Mouse (Mus musculus) hindbrain, postnatal 0 days (tissue): Measurements from ENCODE around the gene Mxd4. TPM values are rescaled to one million over a fixed set of nuclear protein-coding genes. Genes with fewer than 3 reads are reported as not detected.

ENCODE experiments used
- ATAC-seq: fragments of 200-750 bp; cut with Nextera tagmentation; 2 replicates; pipeline ENCODE4 v1.8.0; 2017; ENCODE audit warnings: mild to moderate bottlenecking, moderate TSS enrichment, moderate library complexity
- DNase-seq: peaks from one replicate; pipeline ENCODE4 v3.0.0-alpha.2; 2015; ENCODE audit warnings: low spot score
- H3K27ac ChIP-seq: fragments of 300-500 bp; sonication (generic); 2 replicates; pipeline ENCODE4 v1.5.1; 2014; ENCODE audit warnings: mild to moderate bottlenecking
- H3K27me3 ChIP-seq: fragments of 300-500 bp; sonication (generic); 2 replicates; pipeline ENCODE4 v1.6.1; 2014; ENCODE audit warnings: low read length, mixed read lengths; ENCODE audit not compliant: insufficient read depth
- H3K36me3 ChIP-seq: fragments of 300-500 bp; sonication (generic); 2 replicates; pipeline ENCODE4 v1.6.1; 2014; ENCODE audit warnings: low read length, mixed read lengths; ENCODE audit not compliant: insufficient read depth
- H3K4me1 ChIP-seq: fragments of 300-500 bp; sonication (generic); 2 replicates; pipeline ENCODE4 v1.6.1; 2014; ENCODE audit warnings: antibody characterized with exemption, low read length, mixed read lengths; ENCODE audit not compliant: insufficient read depth
- H3K4me2 ChIP-seq: fragments of 300-500 bp; sonication (generic); 2 replicates; pipeline ENCODE4 v1.6.1; 2014; ENCODE audit warnings: low read depth, mild to moderate bottlenecking, low read length, moderate library complexity, mixed read lengths
- H3K4me3 ChIP-seq: fragments of 300-500 bp; sonication (generic); 2 replicates; pipeline ENCODE4 v1.5.1; 2014; ENCODE audit warnings: low read length
- H3K9ac ChIP-seq: fragments of 300-500 bp; sonication (generic); replicated peaks from 2 replicates; pipeline ENCODE4 v1.6.1; 2014; ENCODE audit warnings: mild to moderate bottlenecking, low read length, moderate library complexity, mixed read lengths
- H3K9me3 ChIP-seq: fragments of 300-500 bp; sonication (generic); 2 replicates; pipeline ENCODE4 v1.6.1; 2016; ENCODE audit warnings: low read length, mixed read lengths
- CTCF ChIP-seq: IDR thresholded peaks from 2 replicates; pipeline ENCODE4 v1.5.1; 2016; ENCODE audit warnings: antibody characterized with exemption, control low read depth, low read depth
- WGBS: fragments of 180-500 bp; shearing (Covaris S2); extraction: QIAGEN DNeasy Blood & Tissue Kit; methylation state at CpG from one replicate; pipeline ENCODE4 v1.1.7; 2014; 5-methylcytosine and 5-hydroxymethylcytosine counted together
- polyA plus RNA-seq: library from polyadenylated mRNA; unstranded; fragments of >200 nt; fragmentation: Nextera tagmentation; extraction: Ambion mirVana; gene quantifications from 2 replicates; pipeline ENCODE4 v1.2.1, GENCODE M21; 2015
- total RNA-seq: library from RNA; depleted of rRNA; stranded (reverse); fragments of >200 nt; gene quantifications from 2 replicates; pipeline ENCODE4 v1.2.3, GENCODE M21; 2014

Mxd4 gene
- total and polyA plus RNA-seq, 2 experiments from 2014 or later, result 22.0 to 99.1 TPM

DNA sequence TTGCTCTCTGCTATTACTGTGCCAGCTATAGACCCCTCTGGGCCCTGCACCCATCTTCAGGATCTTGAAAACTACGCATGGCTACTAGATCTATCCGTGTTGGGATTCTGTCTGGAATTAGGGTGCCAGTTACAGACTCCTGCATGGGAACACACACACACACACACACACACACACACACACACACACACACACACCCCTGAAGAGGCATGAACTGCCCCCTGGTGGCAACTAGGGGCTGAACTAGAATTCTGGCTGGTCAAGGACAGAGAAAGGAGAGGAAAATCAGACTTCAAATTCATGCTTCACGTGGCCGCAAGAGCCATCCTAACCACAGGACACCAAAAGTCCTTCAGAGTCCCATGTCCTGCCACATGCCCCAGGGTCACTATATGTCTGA lies 4.3 kb upstream of the Mxd4 start:
- DNase-seq (peak; percentile 43), ATAC-seq (no peak)
- Histone ChIP-seq H3K27ac (no peak overlapping the region), H3K9ac (no peak overlapping the region), H3K9me3 (no peaks in the 10 kb centered on the region), H3K36me3 (no peaks in the 10 kb centered on the region), H3K4me1 (peaks cover 4% of the 10 kb centered on the region; the same call in 1 of the 2 replicates), H3K4me2 (no peak overlapping the region), H3K4me3 (no peak overlapping the region), H3K27me3 (no peaks in the 10 kb centered on the region)
- 78% methylated on average over 4 of the region's 4 CpGs for WGBS
- peak; percentile 70 for TF ChIP-seq CTCF

- ATAC-seq (no peak), DNase-seq (peak; percentile 49)
- 47% methylated on average over 4 of the region's 4 CpGs for WGBS
- no peak overlapping the region for H3K9ac ChIP-seq
- H3K4me3 ChIP-seq, result no peak overlapping the region
- no peak for TF ChIP-seq CTCF
- no peaks in the 10 kb centered on the region for H3K36me3 ChIP-seq
- peaks cover 11% of the 10 kb centered on the region for H3K4me1 ChIP-seq
- H3K4me2 ChIP-seq, result no peak overlapping the region
- no peak overlapping the region for H3K27ac ChIP-seq
- no peaks in the 10 kb centered on the region for H3K27me3 ChIP-seq
- no peaks in the 10 kb centered on the region for H3K9me3 ChIP-seq
Measured at GRCm38 (mm10) chr5:34191021-34191420, 3.5 kb upstream of the Mxd4 start.

DNA sequence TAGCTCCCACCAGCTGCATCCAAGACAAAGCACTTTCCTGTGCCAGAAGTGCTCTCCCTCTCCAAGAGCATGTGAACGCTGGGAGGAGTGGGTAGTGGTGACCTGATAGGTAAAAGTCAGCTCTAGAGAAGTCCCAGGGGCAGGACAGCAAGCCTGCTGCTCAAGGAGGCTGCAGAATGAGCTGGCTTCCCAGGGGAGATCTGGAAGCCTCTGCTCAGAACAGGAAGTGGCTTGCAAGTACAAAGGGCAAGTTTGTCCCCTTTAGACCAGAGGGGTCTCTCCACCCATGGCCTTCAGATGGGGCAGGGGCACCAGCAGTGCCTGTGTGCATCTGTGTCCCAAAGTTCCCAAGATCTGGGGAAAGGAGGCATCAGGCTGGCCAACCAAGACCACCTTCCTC lies 2.0 kb upstream of the Mxd4 start:
- Histone ChIP-seq H3K36me3 (no peaks in the 10 kb centered on the region), H3K27me3 (no peaks in the 10 kb centered on the region), H3K9ac (no peak overlapping the region), H3K27ac (no peak overlapping the region), H3K4me3 (no peak overlapping the region), H3K4me1 (peaks cover 24% of the 10 kb centered on the region), H3K4me2 (no peak overlapping the region), H3K9me3 (no peaks in the 10 kb centered on the region)
- no peak for ATAC-seq
- DNase-seq, result no peak
- WGBS, result 61% methylated on average over 1 of the region's 1 CpGs
- no peak for TF ChIP-seq CTCF

GRCm38 (mm10) chr5:34188856-34189255 lies 1.3 kb upstream of the Mxd4 start:
- DNase-seq (no peak), ATAC-seq (no peak)
- peaks cover 26% of the 10 kb centered on the region for H3K4me1 ChIP-seq
- H3K36me3 ChIP-seq, result no peaks in the 10 kb centered on the region; the same call in 1 of the 2 replicates
- peak overlapping the region; percentile 75 for H3K4me2 ChIP-seq
- TF ChIP-seq CTCF, result no peak
- no peaks in the 10 kb centered on the region for H3K27me3 ChIP-seq
- no peaks in the 10 kb centered on the region for H3K9me3 ChIP-seq
- WGBS, result 77% methylated on average over 2 of the region's 2 CpGs
- peak overlapping the region; percentile 92; the same call in 1 of the 2 replicates for H3K27ac ChIP-seq
- no peak overlapping the region for H3K4me3 ChIP-seq
- H3K9ac ChIP-seq, result peak overlapping the region; percentile 79; the same call in 1 of the 2 replicates

GRCm38 (mm10) chr5:34186961-34187391 lies 544 bp downstream of the Mxd4 start:
- under 1% methylated on average over 43 of the region's 46 CpGs for WGBS
- Histone ChIP-seq H3K4me2 (peak overlapping the region; percentile 87), H3K9ac (peak overlapping the region; percentile 79), H3K27me3 (no peaks in the 10 kb centered on the region), H3K4me3 (peak overlapping the region; percentile 82), H3K36me3 (no peaks in the 10 kb centered on the region; the same call in 1 of the 2 replicates), H3K27ac (peak overlapping the region; percentile 97), H3K9me3 (no peaks in the 10 kb centered on the region), H3K4me1 (peaks cover 39% of the 10 kb centered on the region)
- no peak for TF ChIP-seq CTCF
- ATAC-seq, result no peak
- peak; percentile 64 for DNase-seq

DNA sequence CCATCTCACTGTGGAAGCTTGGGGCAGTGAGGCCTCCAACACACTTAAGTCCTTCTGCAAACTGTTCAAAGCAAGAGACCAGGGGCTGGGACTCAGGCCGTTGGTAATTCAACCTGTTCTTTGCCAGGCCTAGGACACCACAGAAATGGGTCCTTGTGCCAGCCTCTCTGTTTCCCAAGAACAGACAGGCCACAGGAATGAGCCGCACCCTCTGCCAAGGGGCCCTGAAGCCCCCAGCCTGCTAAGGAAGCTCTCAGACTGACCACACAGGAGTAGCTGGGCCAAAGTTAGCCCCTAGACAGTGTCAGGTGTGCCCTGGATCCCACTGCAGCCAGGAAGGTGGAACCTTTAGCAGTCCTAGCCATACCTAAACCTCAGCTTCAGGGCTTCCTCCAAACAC lies 1.1 kb downstream of the Mxd4 start:
- Histone ChIP-seq H3K36me3 (no peaks in the 10 kb centered on the region; the same call in 1 of the 2 replicates), H3K9ac (peak overlapping the region; percentile 79), H3K9me3 (no peaks in the 10 kb centered on the region), H3K4me2 (peak overlapping the region; percentile 87), H3K4me1 (peaks cover 39% of the 10 kb centered on the region), H3K27ac (peak overlapping the region; percentile 97), H3K4me3 (peak overlapping the region; percentile 82), H3K27me3 (no peaks in the 10 kb centered on the region)
- 39% methylated on average over 2 of the region's 2 CpGs for WGBS
- no peak for ATAC-seq
- no peak for DNase-seq
- TF ChIP-seq CTCF, result no peak

DNA sequence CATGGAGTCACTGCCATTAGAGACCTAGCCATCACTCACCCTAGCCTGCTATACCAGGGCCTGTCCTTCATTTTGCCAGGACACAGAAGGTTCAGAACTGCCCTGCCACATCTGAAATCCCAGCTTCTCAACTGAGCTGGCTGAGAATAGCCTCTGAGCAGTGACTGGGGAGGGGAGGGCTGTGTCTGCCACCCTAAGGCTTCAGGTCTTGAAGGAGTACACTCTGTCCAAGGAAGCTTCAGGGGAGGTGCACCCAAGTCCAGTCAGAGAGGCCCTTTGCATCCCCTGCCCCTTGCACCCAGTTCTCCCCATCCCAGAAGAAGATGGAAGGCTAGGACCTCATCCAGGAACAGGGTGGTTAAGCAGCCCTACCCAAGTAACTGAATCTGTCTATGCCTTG lies 1.7 kb downstream of the Mxd4 start:
- H3K36me3 ChIP-seq, result no peaks in the 10 kb centered on the region; the same call in 1 of the 2 replicates
- H3K27ac ChIP-seq, result no peak overlapping the region
- H3K4me3 ChIP-seq, result peak overlapping the region; percentile 82
- H3K9ac ChIP-seq, result peak overlapping the region; percentile 79
- no peak for ATAC-seq
- H3K9me3 ChIP-seq, result no peaks in the 10 kb centered on the region
- no peak for DNase-seq
- TF ChIP-seq CTCF, result no peak
- H3K4me2 ChIP-seq, result peak overlapping the region; percentile 87
- H3K4me1 ChIP-seq, result peaks cover 39% of the 10 kb centered on the region
- H3K27me3 ChIP-seq, result no peaks in the 10 kb centered on the region
